Mouse (Mus musculus) limb, embryonic 11.5 days (tissue): ENCODE data around the gene Tpst2. TPM values are rescaled to one million over a fixed set of nuclear protein-coding genes. Genes with fewer than 3 reads are reported as not detected.

Experiments used
- ATAC-seq: fragments of 200-750 bp; cut with Nextera tagmentation; 2 replicates; pipeline ENCODE4 v1.8.0; 2017; ENCODE audit warnings: low read depth; ENCODE audit not compliant: insufficient number of reproducible peaks, low FRiP score, low TSS enrichment
- DNase-seq: peaks from one replicate; pipeline ENCODE4 v3.0.0-alpha.2; 2015; ENCODE audit warnings: low spot score
- H3K27ac ChIP-seq: fragments of 300-500 bp; sonication (generic); replicated peaks from 2 replicates; pipeline ENCODE4 v1.5.1; 2014; ENCODE audit warnings: low read depth, mild to moderate bottlenecking, low read length
- H3K27me3 ChIP-seq: fragments of 300-500 bp; sonication (generic); 2 replicates; pipeline ENCODE4 v1.6.1; 2014; ENCODE audit warnings: mild to moderate bottlenecking, low read length, mixed read lengths; ENCODE audit not compliant: control insufficient read depth, insufficient read depth
- H3K36me3 ChIP-seq: fragments of 300-500 bp; sonication (generic); 2 replicates; pipeline ENCODE4 v1.6.1; 2014; ENCODE audit warnings: mild to moderate bottlenecking, low read length, moderate library complexity, mixed read lengths; ENCODE audit not compliant: control insufficient read depth, insufficient read depth
- H3K4me1 ChIP-seq: fragments of 300-500 bp; sonication (generic); 2 replicates; pipeline ENCODE4 v1.6.1; 2014; ENCODE audit warnings: low read length, mixed read lengths; ENCODE audit not compliant: control insufficient read depth, insufficient read depth
- H3K4me2 ChIP-seq: fragments of 300-500 bp; sonication (generic); 2 replicates; pipeline ENCODE4 v1.6.1; 2014; ENCODE audit warnings: low read depth, mild to moderate bottlenecking, moderate library complexity; ENCODE audit not compliant: severe bottlenecking
- H3K4me3 ChIP-seq: fragments of 300-500 bp; sonication (generic); 2 replicates; pipeline ENCODE4 v1.5.1; 2014; ENCODE audit warnings: low read depth, low read length
- H3K9ac ChIP-seq: fragments of 300-500 bp; sonication (generic); 2 replicates; pipeline ENCODE4 v1.6.1; 2014; ENCODE audit warnings: mild to moderate bottlenecking, low read length
- H3K9me3 ChIP-seq: fragments of 300-500 bp; sonication (generic); 2 replicates; pipeline ENCODE4 v1.6.1; 2016; ENCODE audit warnings: low read length; ENCODE audit not compliant: control insufficient read depth
- WGBS: fragments of 180-500 bp; shearing (Covaris S2); extraction: QIAGEN DNeasy Blood & Tissue Kit; methylation state at CpG from one replicate; pipeline ENCODE4 v1.1.7; 2014; 5-methylcytosine and 5-hydroxymethylcytosine counted together
- polyA plus RNA-seq: library from polyadenylated mRNA; unstranded; fragments of >200 nt; fragmentation: Nextera tagmentation; extraction: Ambion mirVana; gene quantifications from 2 replicates; pipeline ENCODE4 v1.2.1, GENCODE M21; 2014

Gene Tpst2
- polyA plus RNA-seq, 1 experiment from 2014 or later = 31.1 TPM

GRCm38 (mm10) chr5:112287652-112288051, 11.2 kb downstream of the Tpst2 start:
- H3K9me3 ChIP-seq = no peaks in the 10 kb centered on the region
- no peaks in the 10 kb centered on the region for H3K36me3 ChIP-seq
- H3K27me3 ChIP-seq = no peaks in the 10 kb centered on the region
- WGBS = 92% methylated on average over 2 of the region's 2 CpGs
- no peak for ATAC-seq
- H3K9ac ChIP-seq = no peak overlapping the region
- H3K4me1 ChIP-seq = no peaks in the 10 kb centered on the region
- no peak overlapping the region for H3K27ac ChIP-seq
- H3K4me2 ChIP-seq = no peak overlapping the region
- no peak overlapping the region for H3K4me3 ChIP-seq
- no peak for DNase-seq

DNA sequence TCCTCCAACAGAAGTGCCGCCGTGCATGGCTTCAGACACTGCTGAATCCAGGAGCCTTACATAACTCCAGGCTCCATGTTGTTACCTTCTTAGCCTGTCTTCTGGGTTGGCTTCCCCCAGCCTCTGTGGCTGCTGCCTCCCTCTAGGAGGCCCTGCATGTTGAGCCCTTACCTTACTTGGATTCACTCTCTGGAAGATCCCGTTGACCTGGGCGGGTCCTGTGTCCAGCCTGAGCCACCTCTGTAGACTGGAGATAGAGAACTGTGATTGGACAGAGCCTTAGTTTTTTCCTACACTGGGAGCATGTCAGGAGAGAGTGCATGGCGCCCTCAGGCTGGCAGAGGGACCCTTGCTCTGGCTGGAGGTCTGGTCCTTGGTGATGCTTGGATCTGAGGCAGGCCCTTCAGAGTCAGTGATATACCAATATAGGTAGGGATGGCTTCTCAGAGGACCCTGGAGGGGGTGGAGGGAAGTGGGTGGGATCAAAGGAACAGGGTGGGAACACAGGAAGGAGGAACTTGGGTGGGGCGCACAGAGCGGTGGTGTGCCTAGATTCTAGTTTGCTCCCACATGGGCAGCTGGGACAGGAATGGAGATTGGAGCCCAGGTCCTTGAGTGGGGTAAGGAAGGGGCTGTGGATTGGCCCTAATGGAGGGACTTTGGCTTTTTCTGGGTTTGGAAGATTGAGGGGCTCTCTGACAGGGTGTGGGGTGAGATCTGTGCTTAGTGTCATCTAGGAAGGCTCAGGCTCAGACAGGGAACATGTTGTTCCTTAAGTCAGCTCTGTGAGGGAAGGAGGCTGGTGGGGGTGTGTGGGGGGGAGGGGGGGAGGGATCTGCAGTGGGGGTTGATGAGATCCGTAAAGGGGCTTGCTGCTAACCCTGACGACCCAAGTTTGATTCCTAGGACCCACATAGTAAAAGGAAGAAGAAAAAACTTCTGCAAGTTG, 12.0 kb downstream of the Tpst2 start:
- no peaks in the 10 kb centered on the region for H3K4me1 ChIP-seq
- H3K27me3 ChIP-seq = no peaks in the 10 kb centered on the region
- WGBS = 84% methylated on average over 9 of the region's 9 CpGs
- H3K4me3 ChIP-seq = no peak overlapping the region
- no peaks in the 10 kb centered on the region for H3K9me3 ChIP-seq
- ATAC-seq (no peak), DNase-seq (no peak)
- no peak overlapping the region for H3K9ac ChIP-seq
- no peaks in the 10 kb centered on the region for H3K36me3 ChIP-seq
- H3K4me2 ChIP-seq = no peak overlapping the region
- no peak overlapping the region for H3K27ac ChIP-seq

DNA sequence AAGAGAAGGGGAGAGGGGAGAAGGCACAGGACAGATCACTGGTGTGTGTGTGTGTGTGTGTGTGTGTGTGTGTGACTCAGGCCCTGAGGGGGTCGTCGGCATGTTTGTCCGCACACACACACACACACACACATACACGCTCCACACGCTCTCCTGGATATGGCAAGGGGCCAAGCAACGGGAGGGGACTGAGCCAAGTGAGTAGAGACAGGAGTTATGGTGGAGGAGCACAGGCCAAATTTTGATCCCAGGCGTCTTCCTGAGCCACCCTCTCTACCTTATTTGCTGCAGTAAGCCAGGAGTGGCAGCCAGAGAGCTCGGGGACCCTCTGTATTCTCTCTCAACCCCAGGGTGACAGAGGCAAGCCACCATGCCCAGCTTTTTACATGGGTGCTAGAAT, 12.7 kb downstream of the Tpst2 start:
- Histone ChIP-seq H3K9me3 (no peaks in the 10 kb centered on the region), H3K27ac (no peak overlapping the region), H3K4me3 (no peak overlapping the region), H3K27me3 (no peaks in the 10 kb centered on the region), H3K9ac (no peak overlapping the region), H3K4me2 (no peak overlapping the region), H3K36me3 (no peaks in the 10 kb centered on the region), H3K4me1 (no peaks in the 10 kb centered on the region)
- DNase-seq (no peak), ATAC-seq (no peak)
- 84% methylated on average over 8 of the region's 8 CpGs for WGBS

DNA sequence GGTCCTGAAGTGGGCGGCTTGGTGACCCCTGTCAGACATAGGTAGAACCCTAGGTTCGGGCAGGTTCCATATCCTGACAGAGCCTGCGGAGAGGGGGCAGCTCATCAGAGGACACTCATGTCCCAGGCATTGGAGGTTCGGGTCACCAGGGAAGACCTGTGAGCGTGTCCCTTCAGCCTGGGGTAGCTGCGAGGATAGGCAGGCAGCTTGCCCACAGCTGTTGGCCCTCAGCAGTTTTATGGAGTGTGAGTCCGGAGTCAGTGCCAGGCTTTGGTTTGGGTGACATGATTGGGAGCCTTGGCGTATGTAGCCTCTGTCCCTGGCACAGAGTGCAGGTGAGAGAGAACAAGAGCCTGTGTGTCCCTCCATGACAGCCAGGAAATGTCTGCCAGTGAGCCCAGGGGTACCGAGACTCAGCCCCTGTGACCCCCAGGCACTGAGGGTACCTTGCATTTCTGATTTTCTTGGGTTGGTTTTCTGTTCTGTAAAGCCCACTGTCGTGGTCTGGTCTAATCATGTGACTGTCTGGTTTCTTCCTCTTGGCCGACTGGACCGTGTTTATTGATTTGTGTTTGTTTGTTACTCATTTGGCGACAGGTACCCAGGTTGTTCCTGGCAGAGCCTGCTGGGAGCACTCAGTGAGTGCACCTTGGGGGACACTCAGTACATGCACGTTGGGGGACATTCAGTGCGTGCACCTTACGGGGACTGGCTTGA, 13.5 kb downstream of the Tpst2 start:
- ATAC-seq = no peak
- no peaks in the 10 kb centered on the region for H3K4me1 ChIP-seq
- H3K4me2 ChIP-seq = no peak overlapping the region
- no peak overlapping the region for H3K27ac ChIP-seq
- no peak overlapping the region for H3K9ac ChIP-seq
- H3K27me3 ChIP-seq = no peaks in the 10 kb centered on the region
- no peaks in the 10 kb centered on the region for H3K36me3 ChIP-seq
- WGBS = 87% methylated on average over 16 of the region's 16 CpGs
- DNase-seq = no peak
- H3K4me3 ChIP-seq = no peak overlapping the region; the same call in 1 of the 2 replicates
- no peaks in the 10 kb centered on the region for H3K9me3 ChIP-seq

GRCm38 (mm10) chr5:112290536-112290880, 14.0 kb downstream of the Tpst2 start:
- H3K4me1 ChIP-seq = no peaks in the 10 kb centered on the region

DNA sequence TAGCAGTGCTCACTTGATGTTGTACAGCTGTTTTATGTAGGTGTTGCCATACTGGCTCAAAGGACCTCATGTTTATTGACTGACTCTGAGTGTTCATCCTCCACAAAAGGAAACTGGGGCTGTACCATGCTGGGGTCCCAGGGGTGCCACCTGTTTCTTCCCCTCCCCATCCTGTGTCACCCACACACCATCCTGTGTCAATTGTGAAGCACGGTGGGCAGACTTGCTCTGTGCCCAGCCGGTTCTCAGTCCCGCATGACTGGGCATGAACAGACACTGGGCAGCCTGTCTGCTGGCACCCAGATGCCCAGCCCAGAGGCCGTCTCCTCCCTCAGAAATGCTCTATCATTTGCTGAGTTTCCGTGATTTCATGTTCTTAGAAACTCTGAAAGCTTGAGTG, 15.4 kb downstream of the Tpst2 start:
- Histone ChIP-seq H3K9ac (no peak overlapping the region), H3K4me1 (no peaks in the 10 kb centered on the region), H3K4me3 (no peak overlapping the region), H3K36me3 (no peaks in the 10 kb centered on the region), H3K9me3 (no peaks in the 10 kb centered on the region), H3K4me2 (no peak overlapping the region), H3K27me3 (no peaks in the 10 kb centered on the region), H3K27ac (no peak overlapping the region)
- 93% methylated on average over 5 of the region's 5 CpGs for WGBS
- ATAC-seq (no peak), DNase-seq (no peak)

More at GRCm38 (mm10) chr5:112290536-112290880, 14.0 kb downstream of the Tpst2 start:
- Histone ChIP-seq H3K9ac (no peak overlapping the region), H3K27ac (no peak overlapping the region), H3K36me3 (no peaks in the 10 kb centered on the region), H3K27me3 (no peaks in the 10 kb centered on the region), H3K9me3 (no peaks in the 10 kb centered on the region), H3K4me3 (no peak overlapping the region), H3K4me2 (no peak overlapping the region)
- 87% methylated on average over 8 of the region's 8 CpGs for WGBS
- ATAC-seq (no peak), DNase-seq (no peak)

- no peaks in the 10 kb centered on the region for H3K36me3 ChIP-seq
- no peak overlapping the region for H3K4me3 ChIP-seq
- no peak for ATAC-seq
- no peaks in the 10 kb centered on the region for H3K4me1 ChIP-seq
- DNase-seq = no peak
- H3K27me3 ChIP-seq = no peaks in the 10 kb centered on the region
- 77% methylated on average over 17 of the region's 17 CpGs for WGBS
- no peak overlapping the region for H3K9ac ChIP-seq
- no peak overlapping the region for H3K27ac ChIP-seq
- no peak overlapping the region for H3K4me2 ChIP-seq
- H3K9me3 ChIP-seq = no peaks in the 10 kb centered on the region
Measured at GRCm38 (mm10) chr5:112292343-112292980, 16.0 kb downstream of the Tpst2 start.

GRCm38 (mm10) chr5:112293800-112294199, 17.3 kb downstream of the Tpst2 start:
- WGBS = 74% methylated on average over 2 of the region's 2 CpGs

More at GRCm38 (mm10) chr5:112293800-112294199, 17.3 kb downstream of the Tpst2 start:
- Histone ChIP-seq H3K27me3 (no peaks in the 10 kb centered on the region), H3K9me3 (no peaks in the 10 kb centered on the region), H3K4me2 (no peak overlapping the region), H3K9ac (no peak overlapping the region), H3K4me1 (no peaks in the 10 kb centered on the region), H3K27ac (no peak overlapping the region), H3K4me3 (no peak overlapping the region), H3K36me3 (no peaks in the 10 kb centered on the region)
- DNase-seq = no peak
- ATAC-seq = no peak
